Mouse (Mus musculus): ENCODE results near the gene Atf7.

GRCm38 (mm10) chr15:102592674-102593073, 32.6 kb downstream of the Atf7 start:
- no peak for TF ChIP-seq CTCF (IDR thresholded peaks at IDR 0.05; ENCODE audit: extremely low read depth, insufficient read depth, low read length)
- TF ChIP-seq POLR2A (IDR thresholded peaks at IDR 0.05; ENCODE audit: extremely low read depth, insufficient read depth, low read length) = no peak

Data from cortical plate, adult 2 months (tissue).